Mouse (Mus musculus): Measurements from ENCODE around the gene Itpr1. TPM values are rescaled to one million over a fixed set of nuclear protein-coding genes. Genes with fewer than 3 reads are reported as not detected.
A peak's percentile ranks its signal among the peaks of the same experiment; 100 is the strongest.

Itpr1 gene
- total RNA-seq (2022): 100 to 1,000 TPM; 444 to 572 (median 514) TPM

DNA sequence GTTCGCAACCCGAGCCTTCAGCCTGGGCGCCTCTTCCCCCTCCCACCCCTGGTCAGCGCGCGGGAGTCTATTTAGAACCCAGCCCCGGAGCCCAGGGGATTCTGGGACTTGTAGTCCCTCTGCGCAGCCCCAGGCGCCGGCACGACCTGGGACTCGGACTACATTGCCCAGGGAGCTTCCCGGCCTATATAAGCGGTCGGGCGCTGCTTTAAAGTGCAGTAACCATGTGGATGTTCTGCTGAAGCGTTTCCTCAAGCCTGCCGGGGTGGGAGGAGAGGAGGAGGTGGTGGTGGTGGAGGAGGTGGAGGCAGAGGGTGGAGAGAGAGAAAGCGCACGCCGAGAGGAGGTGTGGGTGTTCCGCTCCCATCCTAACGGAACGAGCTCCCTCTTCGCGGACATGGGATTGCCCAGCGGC lies at the start of gene Itpr1:
Gene Itpr1, plus strand, starts transcription at position 216 of the 415 bp plus-strand sequence.
- DNase-seq (ENCODE audit: low spot score in 2 of 2): peak; percentile 96 to 97

DNA sequence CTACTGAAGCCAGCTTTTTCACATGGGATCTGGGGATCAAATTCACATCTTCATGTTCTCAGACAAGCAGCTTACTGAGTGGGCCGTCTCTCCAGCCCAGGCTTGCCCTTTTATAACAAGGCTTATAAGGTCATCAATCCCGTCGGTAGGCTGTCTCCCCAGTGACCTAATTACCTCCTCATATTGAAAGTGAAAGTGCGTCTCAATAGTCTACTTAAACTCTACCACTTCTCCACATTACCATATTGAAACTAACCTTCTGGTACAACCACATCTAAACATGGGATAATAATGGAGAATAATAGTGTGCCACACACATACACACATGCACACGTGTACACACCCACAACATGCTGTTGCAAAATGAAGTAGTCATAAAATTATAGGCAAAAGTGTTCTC lies 48.0 kb upstream of the Itpr1 start:
- DNase-seq (ENCODE audit: low spot score in 2 of 2): no peak

DNA sequence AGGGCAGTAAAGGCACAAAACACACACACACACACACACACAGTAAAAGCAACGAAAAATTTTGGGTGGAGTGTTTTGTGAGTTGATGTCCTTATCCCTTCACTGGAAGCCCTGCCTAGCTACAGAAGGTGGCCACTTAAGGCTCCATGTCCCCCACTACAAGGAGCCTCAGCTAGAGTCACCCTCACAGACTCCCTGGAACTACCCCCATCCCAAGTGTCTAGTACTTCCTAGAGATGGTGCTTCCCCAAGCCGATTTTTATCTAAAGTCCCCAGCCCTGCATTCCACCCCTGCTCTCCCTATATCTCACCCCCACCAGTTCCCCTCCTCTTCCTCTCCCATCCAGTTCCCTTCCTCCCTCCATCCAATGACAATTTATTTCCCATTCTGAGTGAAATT lies 47.3 kb upstream of the Itpr1 start:
- no peak for DNase-seq (ENCODE audit: low spot score in 2 of 2)

DNA sequence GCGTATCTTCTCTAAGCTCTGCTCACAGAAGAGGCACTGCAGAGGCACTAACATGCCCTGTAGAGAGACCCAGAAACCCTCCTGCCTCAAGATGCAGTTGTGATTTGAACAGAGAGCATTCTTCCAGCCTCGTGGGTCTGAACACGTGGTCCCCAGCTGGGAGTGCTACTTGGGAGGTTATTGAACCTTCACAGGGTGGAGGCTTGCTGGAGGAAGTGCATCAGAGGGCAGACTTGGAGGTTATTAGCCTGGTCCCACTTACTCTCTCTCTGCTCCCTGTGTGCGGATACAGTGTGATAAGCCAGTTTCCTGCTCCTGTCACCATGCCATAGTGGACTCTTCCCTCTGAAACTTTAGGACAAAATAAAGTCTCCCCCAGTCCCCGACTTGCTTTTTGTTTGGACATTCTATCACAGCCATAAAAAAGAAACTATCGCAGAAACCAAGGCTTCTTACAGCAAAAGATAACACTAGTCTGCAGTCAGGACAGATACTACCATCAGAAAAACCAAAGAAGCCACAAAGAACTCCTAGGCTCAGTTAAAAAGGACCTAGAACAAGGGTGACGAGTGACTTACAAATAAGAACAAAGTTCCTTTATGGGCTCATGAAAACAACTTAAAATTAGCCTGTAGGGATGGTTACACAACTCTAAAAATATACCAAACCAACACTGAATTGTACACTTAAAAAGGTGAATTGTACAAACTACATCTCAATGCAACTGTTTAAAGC lies 44.8 kb upstream of the Itpr1 start:
- no peak for DNase-seq (ENCODE audit: low spot score in 2 of 2)

DNA sequence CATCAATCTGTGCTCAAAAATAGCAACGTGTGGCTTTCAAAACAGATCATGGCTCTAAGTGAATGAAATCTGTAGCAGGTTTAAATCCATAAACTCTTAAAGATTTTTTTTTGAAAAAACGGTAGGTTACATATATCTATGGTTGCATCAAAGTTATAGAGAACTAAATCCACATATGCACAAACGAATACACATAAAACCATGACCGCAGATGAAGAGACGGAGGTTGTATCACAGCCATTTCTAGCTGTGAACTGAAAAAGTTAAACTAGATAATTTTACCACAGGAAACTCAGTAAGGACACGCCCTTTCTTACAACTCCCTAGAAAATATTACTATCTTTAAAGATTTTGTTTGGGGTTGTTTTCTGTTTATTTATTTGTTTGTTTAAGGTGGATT lies 44.2 kb upstream of the Itpr1 start:
- DNase-seq (ENCODE audit: low spot score in 2 of 2): no peak

DNA sequence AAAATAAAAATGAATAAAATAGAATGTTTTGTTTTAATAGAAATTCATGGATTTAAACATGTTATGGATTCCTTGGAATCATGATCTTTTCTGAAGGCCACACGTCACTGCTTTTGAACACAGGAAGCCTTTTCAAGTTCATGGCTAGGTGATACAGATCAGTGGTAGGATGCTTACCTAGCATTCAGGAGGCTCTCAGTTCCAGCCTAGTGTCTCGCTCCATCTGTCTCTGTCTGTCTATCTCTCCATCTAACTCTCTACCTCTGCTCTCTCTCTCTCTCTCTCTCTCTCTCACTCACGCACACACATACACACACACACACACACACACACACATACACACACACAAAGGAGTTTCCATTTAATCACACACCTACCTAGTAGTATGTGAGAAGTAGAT lies 43.4 kb upstream of the Itpr1 start:
- DNase-seq (ENCODE audit: low spot score in 2 of 2): no peak

DNA sequence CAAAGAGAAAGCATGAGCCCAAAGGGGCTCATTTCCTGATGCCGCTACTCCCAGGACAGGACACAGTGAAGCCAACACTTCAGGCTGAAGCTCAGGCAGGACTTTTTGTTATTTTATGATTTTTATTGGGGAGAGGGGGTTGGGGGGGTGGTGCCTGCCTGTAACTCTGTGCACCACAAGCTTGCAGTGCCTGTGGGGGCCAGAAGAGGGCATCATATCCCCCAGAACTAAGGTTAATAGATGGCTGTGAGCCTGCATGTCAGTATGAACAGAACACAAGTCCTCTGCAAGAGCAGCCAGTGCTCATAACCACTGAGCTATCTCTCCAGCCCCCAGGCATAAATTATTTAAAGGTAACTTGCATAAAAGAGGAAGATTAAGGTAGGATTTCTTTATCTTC lies 40.7 kb upstream of the Itpr1 start:
- DNase-seq (ENCODE audit: low spot score in 2 of 2): no peak

DNA sequence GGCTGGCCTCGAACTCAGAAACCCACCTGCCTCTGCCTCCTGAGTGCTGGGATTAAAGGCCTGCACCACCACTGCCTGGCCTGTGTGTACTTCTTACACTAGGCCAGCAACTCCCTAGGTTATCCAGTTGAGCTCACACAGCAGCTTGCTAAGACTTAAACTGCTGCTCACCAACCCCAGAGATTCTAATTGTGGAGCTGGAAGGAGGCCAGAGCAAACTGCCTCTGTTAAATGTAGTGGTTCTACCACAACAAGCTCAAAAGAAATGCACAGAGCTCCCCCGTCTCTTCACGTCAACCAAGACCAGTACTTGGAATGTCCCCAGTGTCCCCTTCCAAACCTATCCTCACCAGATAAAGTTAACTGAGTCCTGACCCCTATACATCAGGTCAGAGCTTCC lies 38.7 kb upstream of the Itpr1 start:
- DNase-seq (ENCODE audit: low spot score in 2 of 2): no peak

DNA sequence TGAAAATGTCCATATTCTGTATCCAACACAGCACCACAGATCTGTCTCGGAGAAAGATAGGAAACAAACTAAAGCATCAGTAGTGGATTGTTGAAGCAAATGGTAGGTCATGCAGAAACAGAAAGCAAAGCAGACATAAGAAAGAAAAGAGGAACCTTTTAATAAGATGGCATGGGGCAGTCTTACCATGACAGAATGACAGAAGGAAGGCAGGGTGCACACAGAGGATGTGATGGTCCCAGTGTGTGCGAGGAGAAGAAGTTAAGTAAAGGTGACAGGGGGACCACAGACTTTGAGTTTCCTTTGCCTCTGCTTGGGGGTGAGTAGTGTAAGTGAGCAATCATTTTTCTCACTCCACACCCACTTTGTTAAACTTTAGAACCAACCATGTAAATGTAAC lies 33.8 kb upstream of the Itpr1 start:
- no peak for DNase-seq (ENCODE audit: low spot score in 2 of 2)

DNA sequence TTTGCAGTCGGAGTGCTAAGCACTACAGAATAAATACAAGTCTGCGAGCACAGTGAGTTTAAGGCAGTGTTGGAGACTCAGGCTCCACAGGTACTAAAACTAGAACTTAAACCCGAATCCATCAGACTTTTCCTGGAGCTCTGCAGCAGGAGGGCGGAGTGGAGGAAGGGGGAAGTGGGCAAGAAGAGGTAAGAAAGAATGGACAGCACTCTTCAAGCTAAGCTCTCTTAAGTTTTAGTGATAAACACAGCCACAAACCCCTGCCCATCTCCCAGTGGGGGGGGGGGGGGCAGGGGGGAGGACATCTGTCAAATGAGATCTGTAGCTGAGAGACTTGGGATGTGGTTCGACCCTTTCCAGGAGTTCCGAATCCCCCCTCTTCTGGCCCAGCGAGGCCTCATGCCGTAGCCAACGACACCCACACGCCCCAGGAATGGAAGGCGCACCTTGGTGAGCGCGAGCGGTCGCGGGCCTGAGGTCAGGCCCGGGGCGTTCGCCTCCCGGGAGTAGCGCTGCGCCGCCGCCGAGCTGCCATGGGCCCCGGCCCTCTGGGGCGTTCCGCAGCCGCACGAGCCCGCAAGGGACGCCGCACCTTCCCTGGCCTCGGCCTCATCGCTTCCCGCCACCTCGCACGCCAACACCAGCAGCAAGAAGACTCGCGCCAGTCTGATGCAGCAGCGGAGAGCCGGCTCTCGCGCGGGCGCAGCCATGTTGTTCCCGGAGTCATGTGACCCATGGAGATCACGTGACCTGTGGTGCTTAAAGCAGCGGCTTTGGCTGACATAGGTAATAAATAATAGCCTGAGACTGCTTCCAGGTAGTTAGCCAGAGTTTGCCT lies 27.8 kb upstream of the Itpr1 start, which contains the start of gene Sumf1:
Gene Sumf1, minus strand, starts transcription at position 736 of the 838 bp plus-strand sequence.
- DNase-seq (ENCODE audit: low spot score in 2 of 2): peak; percentile 79 to 90

DNA sequence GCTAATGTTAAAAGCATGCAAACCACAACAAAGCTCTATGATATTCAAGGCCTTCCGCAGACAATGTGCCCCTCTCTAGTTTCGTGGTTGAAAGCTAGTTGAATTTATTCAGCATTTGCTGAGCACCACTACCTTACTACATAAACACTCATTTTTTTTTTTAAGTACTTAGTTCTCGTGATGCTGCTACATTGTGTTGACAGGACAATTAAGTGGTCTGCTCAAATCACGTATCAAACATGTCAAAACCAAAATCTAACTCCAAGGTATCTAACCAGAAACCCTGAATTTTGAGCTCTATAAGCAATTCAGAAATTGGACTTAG lies 27.2 kb upstream of the Itpr1 start:
- DNase-seq (ENCODE audit: low spot score in 2 of 2): no peak

DNA sequence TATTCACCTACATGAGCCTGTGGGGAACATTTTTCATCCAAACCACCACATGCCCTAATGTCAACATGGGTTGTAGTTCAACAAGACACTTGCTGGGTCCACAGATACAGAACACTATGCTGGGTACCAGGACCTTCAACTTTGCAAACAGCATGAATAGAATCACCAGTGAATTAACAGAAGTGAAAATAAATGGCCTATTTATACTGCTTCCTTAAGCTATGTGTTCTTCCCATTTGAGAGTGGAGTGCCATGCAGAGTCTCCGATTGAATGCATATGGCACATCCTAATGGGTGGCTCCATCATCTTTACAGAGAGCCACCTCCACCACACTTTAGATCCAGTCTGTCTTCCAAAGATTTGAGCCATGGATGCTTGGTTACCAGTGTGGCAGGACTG lies 22.2 kb upstream of the Itpr1 start:
- no peak for DNase-seq (ENCODE audit: low spot score in 2 of 2)

DNA sequence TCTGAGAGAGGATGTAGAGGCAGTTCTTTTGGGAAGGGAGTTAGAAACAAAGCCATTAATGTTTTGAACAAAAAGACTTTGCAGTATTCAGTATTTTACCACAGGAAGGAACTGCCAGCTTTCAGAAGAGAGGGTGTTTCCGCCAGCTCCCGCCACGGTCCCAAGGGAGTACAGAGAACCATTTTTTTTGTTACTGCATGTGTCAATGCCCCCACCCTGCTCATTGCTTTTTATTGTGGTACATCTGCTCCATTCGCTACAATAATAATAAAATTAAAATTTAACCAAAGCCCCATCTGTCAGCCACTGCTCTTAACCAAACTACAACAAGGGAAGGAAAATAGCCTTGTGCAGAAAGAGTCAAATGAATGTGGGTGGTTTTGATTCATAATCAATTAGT lies 20.3 kb upstream of the Itpr1 start:
- DNase-seq (ENCODE audit: low spot score in 2 of 2): no peak

DNA sequence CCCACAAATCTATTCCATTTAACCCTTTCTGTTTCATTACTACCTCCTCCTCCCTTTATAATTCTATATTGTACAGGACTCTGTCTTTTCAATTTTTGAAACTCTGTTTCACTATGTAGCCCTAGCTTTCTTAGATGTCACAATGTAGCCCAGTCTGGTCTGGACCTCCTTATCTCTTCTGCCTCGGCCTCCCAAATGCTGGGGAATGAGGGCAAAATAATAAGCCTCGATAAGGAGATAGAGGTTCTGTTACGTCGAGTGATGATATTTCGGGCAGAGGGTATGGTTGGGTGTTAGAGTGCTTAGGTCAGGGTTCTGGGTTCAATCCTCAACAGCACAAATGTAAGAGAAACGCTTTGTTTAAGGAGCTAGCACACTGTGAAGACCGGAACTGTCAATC lies 16.2 kb upstream of the Itpr1 start:
- DNase-seq (ENCODE audit: low spot score in 2 of 2): no peak

DNA sequence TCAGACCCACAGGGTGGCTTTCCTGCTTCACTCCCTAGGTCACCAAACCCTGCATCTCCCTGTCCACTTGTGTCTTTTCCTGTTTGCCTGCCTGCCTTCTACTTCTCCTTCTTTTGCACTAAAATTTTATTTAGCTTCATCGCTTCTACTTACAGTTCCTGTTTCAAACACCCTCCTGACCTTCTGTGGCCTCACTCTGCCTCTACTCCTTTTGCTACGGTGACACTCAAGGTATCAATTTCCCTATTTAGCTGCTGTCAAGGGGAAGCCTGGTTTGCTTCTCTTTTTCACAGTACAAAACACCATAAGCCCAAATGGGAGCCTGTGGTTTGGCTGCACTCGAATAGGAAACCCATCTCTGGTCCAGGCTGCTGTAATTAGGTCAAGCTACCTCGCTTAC lies 15.8 kb upstream of the Itpr1 start:
- no peak for DNase-seq (ENCODE audit: low spot score in 2 of 2)

DNA sequence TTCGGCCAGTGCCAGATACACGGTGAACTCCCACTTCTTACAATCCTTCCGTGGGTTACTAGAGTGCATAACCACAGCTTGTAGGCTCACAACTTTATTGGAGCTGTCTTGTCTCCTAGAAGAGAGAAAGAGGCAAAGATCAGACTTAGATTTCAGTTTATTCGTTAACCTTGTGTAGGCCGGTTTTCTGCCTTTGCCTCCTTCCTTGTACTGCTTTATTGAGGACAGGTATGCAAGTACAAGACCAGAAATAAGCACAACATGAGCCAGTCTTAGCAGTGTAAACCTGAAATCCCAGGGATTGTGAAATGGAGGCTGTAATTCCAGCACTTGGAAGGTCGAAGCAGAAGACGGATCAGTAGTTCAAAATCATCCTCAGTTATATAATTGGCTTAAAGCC lies 14.6 kb upstream of the Itpr1 start:
- no peak for DNase-seq (ENCODE audit: low spot score in 2 of 2)

DNA sequence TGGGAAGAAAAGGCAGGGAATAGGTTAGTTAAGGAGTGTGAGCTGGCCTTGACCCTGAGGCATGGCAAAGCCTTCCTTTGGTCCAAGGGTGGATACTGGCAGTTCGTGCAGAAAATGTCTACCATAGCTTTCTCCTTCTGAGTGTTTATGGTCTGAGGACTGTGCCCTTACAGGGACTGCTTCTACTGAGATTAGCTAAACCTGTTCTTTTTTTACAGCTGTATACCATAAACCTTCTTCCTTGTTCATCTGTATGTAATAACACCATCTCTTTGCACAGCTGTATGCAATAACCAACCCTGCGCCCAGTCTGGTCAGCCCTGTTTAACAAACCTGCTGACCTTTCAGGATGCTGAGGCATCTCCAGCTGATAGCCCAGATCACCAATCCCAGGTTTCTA lies 8.6 kb upstream of the Itpr1 start:
- no peak for DNase-seq (ENCODE audit: low spot score in 2 of 2)

DNA sequence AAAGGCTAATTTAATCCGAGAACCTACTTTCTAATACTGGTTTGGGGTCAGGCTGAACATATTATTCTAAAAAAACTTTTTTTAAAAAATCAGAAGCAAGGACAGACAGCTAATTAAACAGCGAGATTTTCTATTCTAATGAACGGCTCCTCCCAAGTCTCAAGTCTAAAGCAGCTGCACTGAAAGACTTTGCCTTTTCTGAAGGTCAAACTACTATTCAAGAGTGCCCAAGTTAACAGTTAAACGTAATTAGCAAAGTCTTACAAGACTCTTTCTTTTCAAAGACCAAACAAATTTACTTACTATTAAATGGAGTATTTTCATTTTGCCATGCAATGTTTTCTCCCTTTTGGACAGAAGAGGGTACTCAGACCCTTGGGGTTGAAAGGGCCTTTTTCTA lies 6.8 kb upstream of the Itpr1 start:
- DNase-seq (ENCODE audit: low spot score in 2 of 2): no peak

DNA sequence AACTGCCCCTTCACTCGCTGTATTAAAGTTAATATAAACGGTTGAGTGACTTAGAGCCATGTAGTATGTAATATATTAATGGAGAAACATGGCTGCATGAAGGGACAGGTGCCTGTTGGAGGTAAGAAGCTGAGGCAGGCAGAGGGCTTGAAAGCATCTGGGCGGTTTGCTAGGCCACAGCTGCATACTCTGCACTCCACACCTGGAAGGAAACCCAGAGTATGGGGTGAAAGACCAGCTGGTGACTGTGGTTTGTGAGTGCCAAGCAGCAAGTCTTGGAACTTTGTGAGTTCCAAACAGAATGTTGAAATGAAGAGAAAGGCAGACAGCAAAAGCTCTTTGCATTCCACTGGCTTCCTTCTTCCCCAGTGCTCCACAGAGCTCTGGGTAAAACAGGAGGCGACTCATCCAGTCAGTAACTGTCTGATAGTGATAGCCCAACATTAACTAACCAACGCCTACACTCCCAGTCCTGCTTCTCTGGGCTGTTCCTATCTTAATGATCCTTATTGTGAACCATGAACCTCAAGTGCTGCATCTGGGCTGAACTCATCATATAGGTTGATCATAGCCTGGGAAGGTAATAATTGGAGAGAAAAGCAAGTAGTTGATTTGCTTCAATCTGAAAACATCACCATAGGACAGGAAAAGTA lies 5.9 kb upstream of the Itpr1 start:
- no peak for DNase-seq (ENCODE audit: low spot score in 2 of 2)

DNA sequence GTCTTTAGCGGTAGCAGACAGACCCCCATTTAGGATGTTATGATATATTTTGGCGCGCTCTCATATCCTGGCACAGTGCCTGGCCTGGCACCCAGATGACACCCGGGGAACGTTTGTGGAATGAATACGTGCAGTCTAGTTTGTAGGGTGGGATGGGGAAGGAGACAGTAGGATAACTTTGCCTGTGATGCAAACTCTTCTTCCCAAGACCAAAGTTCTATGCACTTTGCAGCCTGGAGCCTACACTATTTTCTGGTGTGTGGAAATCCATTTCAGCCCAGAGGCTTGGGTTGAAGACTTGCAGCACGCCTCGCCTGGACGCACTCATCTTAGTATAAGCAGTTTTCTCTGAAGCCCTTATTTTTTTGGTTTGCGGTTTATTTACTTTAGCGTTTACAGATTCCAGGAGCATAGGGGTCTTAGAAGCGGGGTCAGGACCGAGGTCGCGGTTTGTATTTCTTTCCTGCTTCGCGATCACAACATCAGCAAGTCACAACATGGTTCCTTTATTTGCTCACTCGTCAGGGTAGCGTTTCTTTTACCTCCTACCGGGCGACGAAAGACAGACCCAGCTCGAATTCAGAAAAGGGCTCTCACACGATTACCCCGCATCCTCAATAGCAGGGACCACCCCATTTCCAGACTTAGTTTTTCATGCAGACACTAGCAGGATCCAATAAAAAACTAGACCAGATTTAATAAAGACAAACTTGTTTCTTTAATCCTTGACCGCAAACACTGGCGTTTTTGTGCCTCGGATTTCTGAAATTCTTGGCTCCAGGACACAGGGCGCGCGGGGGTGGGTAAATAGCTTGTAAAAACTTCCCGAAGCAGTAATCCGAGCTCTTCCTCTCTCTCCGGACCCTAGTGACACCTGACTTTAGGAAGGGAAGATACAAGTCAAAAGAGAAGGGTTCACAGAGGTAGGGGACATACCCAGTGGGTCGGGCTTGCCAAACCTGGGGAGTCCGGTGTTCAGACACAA lies 708 bp upstream of the Itpr1 start:
- no peak for DNase-seq (ENCODE audit: low spot score in 2 of 2)

Measured in left cerebral cortex, adult 8-10 months (tissue).